Mouse (Mus musculus) lung, postnatal 10 days (tissue): ENCODE results near the gene 5730480H06Rik.

Source experiments
- DNase-seq: peaks from one replicate; pipeline ENCODE4 v3.0.0; 2021

5730480H06Rik gene

GRCm38 (mm10) chr5:48327652-48328051 is at the start of gene 5730480H06Rik:
Gene 5730480H06Rik, plus strand, starts transcription at chr5:48327952.
- no peak for DNase-seq

- peak; percentile 12 for DNase-seq
These were observed 26.6 kb upstream of the 5730480H06Rik start for GRCm38 (mm10) chr5:48301186-48301585.

DNA sequence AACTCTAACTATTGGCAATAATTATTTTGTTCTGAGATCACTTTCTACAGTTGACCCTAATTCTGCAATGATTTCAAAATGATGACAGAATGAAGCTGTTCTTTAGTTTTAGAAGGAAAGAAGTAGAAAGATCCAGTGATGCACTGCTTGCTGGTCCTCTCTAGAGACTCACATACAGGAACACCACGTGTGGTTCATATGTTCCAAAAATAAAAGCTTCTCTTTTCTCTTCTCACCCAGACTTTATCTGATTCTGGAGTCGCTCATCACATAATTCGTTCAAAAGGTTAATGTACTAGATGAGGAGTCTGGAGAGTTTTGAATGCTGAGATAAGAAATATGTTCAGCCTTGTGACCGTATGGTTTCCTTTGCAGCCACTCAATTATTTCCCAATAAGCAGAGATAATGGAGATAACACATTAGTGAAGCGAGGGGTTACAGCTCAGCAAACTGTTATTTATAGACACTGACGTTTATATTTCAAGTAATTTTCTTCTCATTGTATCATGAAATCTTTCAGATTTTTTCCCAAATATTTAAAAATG is 12.6 kb upstream of the 5730480H06Rik start:
- DNase-seq: peak; percentile 67

DNA sequence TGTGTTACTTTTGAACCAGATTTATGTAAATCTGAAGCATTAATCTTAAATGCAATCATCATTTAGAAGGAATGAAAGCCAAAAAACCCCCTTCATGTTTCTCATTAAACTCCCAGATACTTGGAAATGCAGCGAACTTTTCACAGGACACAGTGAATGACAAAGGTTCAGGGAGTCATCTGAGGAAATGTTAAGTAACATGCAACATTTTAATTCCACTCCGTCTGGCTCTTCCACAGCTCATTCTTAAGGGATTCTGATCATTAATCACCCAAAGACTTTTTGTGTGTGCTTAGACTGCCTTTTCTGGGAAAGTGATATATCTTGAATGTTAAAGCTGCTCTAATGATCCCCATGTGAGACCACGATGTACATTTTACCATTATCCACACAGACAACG is 7.2 kb upstream of the 5730480H06Rik start:
- no peak for DNase-seq

- no peak for DNase-seq
These were observed 1.5 kb upstream of the 5730480H06Rik start for GRCm38 (mm10) chr5:48326221-48326620.

DNA sequence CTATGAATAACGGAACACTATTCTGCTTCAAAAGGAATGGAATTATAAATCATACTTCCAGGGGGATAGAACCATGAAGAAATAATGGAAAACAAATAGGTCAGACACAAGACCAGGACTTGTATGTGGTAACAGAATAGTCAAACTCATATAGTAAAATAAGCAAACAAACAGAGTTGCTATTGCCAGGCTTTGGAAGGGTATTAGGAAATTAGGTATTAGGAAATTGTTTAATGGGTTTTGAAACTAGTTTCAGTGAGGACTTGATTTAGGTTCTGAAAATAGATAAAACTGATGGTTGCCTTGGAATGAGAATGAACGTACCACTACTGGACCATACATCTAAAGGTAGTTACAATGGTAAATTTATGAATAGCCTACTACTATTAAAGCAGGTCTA is 2.0 kb downstream of the 5730480H06Rik start:
- no peak for DNase-seq

DNA sequence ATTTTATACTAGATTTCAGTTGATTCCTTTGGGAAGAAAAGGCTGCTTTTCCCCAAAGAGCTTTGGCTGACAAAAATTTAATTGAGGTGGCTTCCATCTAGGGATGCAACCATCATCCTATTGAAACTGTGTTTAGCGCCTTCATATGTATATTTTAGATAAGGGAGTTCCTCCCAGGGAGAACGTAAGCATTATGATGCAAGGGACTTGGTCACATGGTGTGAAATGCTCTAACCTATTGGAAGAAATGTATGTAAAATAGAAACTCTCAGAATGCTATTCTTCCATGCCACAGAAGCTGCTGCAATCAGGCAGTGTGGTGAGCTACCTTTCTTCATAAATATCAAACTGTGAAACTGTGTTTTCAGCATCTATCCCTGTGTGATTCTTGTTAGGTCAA is 3.1 kb downstream of the 5730480H06Rik start:
- DNase-seq: no peak

DNA sequence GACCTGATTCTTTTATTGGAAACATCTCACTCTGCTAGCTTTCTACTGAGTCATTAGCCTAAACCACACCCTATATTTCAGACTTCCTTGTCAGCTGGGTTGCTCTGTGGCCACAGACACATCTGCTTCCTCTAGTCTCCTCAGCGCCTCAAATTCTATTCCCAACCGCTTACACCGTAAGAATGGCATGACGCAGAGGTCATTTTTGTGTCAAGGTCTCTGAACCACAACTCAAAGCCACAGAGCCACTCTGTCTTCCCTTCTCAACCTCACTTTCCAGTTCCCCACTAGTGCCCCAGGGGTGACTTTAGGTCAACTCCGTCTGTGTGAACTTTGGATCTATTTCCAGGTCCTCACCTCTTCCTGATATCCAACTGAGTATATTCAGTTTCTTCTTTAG is 3.7 kb downstream of the 5730480H06Rik start:
- no peak for DNase-seq

DNA sequence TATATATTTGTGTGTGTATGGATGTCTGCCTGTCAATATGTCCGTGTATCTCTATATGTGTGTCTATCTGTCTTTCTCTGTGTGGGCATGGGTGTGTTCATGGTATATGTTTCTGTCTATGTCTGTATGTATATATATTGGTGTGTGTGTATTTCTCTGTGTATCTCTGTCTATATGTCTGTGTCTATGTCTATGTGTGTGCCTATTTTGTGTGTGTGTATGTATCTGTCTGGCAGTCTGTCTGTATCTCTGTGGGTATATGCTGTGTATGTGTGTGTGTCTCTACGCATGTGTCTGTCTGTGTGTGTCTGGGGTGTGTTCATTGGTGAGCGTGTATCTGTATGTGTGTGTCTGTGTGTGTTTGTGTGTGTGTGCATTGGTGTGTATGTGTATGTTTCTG is 5.7 kb downstream of the 5730480H06Rik start:
- no peak for DNase-seq

GRCm38 (mm10) chr5:48333884-48334513 is 6.2 kb downstream of the 5730480H06Rik start:
- DNase-seq: no peak

DNA sequence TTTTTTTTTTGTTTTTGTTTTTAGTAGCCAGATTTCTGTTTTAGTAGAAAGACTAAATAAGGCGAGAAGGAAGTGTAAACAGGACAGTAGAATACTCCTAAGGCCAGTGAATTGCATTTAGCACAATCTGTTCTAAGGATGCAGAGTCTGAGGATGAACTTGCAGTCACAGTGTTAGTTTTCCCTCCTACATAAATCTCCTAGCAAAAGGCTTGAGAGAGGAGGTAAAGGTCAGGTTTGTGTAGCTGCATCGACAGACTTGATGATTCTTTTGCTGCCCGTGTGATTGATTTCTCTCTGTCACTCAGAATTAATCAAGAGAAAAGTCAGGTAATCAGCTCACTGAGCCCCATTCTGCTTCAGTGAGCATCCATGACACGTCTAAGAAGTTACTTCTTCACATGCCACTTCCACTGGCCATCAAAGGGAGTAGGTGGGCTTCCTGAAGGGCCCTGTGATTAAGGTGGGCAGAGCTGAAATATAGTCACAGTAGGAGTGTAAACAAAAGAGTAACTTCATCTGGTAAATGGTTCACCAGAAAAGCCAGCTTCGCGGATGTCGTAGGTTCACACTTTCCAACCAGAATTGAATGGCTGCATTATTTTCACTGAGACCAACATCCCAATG is 13.2 kb downstream of the 5730480H06Rik start:
- no peak for DNase-seq

DNA sequence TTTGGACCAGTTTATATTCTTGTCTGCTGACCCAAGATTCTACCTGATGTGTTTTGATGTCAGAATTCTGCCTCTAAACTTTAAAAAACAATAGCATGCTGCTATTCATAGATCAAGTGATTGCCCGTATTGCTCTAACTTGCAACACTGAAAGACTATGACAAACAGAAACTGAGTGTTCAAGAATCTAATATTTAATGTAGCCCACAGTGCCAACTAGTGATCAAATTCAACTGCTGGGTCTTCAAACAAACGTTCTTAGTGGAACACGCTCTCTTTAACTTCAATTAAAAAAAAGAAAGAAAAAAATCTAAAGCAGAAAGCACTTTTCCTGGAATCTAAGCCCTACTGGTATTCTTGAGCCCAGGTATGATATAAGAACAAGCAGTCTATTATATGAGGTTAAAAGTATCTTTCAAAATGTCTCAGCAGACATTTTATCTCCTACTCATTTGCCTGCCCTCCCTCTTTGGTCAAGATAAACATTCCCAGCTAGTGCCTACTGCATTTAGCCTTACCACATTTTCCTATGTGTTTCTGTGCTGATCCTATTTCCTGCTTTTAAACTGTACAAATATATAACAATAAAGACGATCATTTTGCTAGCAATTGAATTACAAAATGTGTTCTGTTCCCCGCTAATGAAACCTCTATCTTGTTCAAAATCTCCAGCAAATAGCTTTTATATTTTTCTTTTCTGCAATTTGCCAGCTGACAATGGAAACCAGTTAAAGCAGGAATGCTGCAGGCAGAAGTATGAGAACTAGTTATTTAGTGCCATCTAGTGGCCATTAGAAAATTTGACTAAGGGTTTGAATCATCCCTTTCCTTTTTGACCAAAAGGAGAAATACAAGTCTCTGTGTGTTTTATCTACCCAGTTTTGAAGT is 17.6 kb downstream of the 5730480H06Rik start:
- DNase-seq: peak; percentile 14

DNA sequence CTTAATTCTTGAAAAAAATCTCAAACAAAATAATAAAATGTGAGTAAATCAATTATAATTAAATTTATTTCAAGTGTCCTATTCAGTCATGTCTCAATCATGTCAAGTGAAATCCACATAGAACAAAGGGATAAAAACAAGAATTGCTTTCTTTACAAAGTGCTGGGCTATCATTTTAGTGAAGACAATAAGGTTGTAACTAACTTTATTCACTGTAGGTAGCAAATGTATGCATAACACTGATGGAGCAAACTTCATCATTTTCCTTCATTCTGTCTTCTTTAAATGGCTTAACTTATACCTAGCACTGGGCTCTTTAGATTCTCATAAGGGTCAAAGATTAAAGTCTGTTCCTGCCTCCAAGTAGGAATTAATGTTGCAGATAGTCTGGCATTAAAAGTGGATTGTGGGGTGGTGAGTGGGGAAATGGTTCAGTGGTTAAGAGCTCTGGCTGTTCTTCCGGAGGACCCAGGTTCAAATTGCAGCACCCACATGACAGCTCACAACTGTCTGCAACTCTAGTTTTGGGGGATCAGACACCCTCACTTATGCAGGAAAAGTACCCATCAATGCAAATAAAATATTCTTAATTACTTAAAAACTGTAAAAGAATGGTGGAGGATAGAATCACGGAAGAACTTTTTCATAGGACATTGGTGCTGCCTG is 18.4 kb downstream of the 5730480H06Rik start:
- no peak for DNase-seq

DNA sequence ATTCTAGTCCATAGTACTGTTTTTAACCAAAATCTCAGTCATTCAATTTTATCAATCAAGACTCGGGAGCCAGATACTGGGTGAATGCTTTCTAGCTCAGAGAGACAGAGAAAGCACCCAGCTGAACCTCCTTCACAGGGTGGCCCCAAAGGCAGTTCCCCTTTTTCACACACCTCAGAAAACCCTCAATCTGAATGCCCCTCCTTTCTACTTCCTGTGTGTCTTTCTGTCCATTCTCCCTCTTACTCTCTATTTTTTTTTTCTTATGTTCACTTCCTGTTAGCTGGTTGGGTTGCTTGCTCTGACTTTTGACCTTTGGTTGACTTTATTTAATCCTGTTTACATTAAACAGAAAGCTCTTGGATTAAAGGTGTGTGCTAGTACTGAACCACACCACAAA is 21.6 kb downstream of the 5730480H06Rik start:
- DNase-seq: no peak

DNA sequence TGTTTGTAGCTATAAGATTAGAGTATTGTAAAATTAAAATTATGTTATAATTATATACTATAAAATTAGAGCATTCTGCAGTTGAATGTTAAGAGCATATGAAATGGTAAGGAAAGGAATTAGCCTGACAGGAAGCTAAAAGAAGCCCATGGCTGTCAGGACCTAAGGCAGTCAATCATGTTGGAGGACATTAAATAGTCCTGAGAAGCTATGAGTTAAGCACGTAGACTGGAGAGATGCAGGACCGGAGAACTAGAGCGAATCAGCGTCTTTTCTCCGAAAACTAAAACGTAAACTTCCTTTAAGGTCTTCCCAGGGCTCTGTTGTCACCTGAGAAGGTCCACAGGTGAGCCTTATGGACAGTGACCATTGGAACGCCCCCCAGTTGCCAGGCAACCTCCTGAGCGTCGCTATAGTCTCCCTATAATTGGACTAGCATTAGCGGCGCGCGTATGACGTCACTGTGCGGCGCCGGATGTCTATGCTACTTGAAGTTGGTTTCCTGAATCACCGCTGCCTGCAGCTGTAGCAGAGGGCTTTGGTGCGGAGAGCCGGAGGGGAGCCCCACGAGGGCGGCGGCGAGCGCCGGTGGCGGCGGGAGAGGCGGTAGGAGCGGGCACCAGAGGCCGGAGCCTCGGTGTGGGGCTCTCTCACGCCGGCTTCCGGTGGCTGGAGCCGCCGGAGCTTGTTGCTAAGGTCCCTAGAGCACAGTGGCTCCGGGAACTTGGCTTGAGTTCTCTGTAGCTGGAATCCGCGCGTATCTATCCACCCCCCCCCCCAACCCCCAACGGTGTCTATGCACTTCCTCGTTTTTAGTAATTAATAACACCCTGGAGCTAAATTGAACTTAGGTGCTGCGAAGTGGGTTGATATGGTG is 44.4 kb downstream of the 5730480H06Rik start:
- peak; percentile 95 for DNase-seq

- DNase-seq: peak; percentile 16
These were observed 74.7 kb downstream of the 5730480H06Rik start for GRCm38 (mm10) chr5:48402497-48402896.

DNA sequence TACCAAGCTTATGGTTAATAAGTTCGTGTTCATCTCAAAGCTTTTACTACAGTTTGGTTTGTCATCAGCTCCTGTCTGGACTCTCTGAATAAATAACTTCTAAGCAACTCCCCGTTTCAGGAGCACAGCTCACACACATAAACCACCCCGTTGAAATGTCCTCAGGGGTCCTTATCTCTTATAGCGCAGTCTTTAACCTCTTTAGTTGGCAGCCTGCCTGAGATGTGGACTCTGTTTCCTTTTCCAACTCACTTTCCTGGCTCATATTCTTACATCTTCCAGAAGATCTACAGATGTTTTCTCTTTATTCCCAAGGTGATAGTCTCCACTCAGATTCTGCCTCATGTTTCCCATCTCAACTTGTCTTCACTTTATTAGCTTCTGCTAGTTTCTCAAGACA is 80.5 kb downstream of the 5730480H06Rik start:
- DNase-seq: no peak

DNA sequence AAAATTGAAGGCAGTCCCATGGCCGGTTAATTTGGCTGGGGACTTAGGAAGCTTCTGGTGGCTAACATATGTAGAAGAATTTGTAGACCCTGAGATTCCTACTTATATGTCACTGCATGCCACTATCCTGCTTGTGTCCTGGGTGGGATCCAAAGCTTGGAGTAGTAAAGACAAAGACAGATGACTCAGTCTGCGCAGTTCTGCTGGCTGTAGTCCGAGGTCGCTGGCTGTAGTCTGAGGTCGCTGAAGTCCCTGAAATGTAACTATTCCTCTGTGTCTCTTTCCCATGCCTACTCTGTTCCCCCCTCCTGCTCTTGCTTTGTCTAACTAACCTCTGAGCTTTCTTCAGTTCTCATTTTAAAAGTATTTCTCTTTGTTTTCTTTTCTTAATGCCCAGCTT is 82.6 kb downstream of the 5730480H06Rik start:
- DNase-seq: no peak

DNA sequence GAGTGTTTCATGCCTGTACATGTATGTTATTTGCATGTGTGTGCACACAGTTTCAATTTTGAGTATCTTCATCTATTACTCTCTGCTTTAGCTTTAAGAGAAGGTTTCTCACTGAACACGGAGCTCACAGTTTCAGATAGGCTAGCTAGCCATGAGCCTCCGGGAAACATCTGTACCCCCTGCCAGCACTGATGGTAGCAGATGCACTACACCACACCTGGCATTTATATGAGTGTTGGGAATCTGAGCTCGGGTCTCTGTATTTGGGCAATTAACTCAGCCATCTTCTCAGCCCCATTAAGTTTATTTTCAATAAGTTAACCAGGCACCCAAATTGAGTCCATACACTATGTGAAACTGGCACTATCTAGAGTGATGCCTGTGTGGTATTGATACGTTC is 83.7 kb downstream of the 5730480H06Rik start:
- DNase-seq: no peak

DNA sequence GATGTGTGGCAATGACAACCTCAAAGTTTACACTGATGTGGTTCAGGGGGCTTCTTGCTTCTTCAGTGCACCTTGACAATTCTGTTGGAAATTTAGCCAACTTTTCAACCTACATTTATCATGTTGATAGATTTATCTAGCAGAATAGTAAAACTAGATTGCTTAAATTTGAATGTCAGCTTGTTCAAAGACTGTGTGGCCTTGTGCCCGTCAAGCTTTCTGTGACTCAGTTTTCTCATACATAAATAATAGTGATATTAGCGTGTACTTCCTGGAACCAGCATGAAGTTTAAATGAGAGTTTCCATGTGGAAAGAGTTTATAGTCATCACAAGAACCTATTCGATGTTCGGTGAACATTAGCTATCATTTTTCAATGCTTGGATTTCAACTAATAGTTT is 84.5 kb downstream of the 5730480H06Rik start:
- DNase-seq: no peak

DNA sequence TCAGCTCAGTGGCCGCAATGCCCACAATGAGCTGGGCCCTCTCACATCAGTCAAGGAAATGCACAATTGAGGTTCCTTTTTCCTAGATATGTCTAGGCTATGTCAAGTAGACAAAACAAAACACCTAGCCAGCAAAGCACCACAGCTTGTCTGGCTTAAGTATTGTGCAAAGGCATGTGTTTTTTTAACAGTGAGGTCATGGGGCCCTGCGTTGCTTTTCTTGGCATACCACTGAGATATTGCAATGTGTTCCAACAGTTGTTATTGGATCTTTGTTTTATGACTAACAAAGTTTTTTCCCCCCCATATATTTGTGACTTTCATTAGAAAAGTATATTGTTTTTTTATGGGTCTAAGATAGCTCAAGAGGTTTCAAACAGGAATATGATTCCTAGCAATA is 92.0 kb downstream of the 5730480H06Rik start:
- no peak for DNase-seq

DNA sequence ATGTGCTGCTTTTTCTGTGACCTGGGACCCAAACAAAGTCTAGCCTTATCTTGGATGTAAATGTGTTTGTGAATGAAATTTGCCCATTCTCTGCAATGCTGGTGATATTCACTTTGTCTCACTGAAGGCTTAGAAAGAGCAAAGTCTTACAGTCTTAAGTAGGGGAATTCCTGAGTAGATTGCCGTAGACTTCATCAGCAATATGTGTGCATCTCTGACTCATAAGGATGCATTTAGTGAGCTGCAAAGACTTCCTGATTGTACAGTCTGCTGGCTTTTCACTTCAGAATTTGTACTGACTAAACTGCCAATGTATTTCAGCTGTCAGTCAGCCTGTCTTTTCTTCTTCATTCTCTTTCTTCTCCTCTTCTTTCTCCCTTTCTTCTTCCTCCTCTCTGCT is 94.2 kb downstream of the 5730480H06Rik start:
- no peak for DNase-seq
